Mouse (Mus musculus) C2C12 (cell line): ENCODE measurements around the gene Spon2.

Source experiments
- CEBPB ChIP-seq: IDR thresholded peaks from one replicate; pipeline ENCODE4 v1.6.1; 2011; ENCODE audit warnings: low read depth, mild to moderate bottlenecking, control low read depth, moderate library complexity
- CTCF ChIP-seq: IDR thresholded peaks from one replicate; pipeline ENCODE4 v1.5.1; 2011; ENCODE audit not compliant: control insufficient read depth, insufficient read depth, insufficient read length
- FOSL1 ChIP-seq: IDR thresholded peaks from one replicate; pipeline ENCODE4 v1.8.0; 2011; ENCODE audit warnings: mild to moderate bottlenecking, low read length; ENCODE audit not compliant: poor library complexity, insufficient read depth, severe bottlenecking
- MAX ChIP-seq: IDR thresholded peaks from one replicate; pipeline ENCODE4 v1.6.1; 2011; ENCODE audit warnings: mild to moderate bottlenecking, control low read depth
- MYOD1 ChIP-seq: IDR thresholded peaks from one replicate; pipeline ENCODE4 v1.6.1; 2011; ENCODE audit warnings: low read depth; ENCODE audit not compliant: control insufficient read depth, insufficient read length
- MYOG ChIP-seq: IDR thresholded peaks from one replicate; pipeline ENCODE4 v1.6.1; 2011; ENCODE audit not compliant: control insufficient read depth, insufficient read length; ENCODE audit errors: extremely low read depth
- USF1 ChIP-seq: IDR thresholded peaks from one replicate; pipeline ENCODE4 v1.6.1; 2011; ENCODE audit warnings: low read depth, mild to moderate bottlenecking, control low read depth, moderate library complexity

DNA sequence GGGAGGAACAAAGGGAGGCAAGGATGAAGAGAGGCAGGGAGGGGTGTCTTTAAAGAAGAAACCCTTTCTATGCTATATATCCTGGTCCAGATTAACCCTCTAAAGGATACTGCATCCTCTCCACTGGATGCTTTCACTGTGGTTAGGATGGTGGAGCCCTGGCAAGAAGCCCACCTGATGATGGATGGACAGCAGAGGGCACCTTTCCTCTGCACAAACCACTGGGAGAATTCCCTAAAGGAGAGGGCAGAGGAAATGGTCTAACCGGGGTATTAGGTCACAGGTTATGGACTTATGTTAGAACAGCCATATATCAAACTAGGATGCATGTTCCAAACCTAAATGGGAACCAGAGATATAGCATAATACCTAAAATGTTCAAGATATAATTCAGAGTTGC lies 18.2 kb downstream of the Spon2 start:
- no peak for TF ChIP-seq CTCF
- no peak for TF ChIP-seq MAX
- no peak for TF ChIP-seq CEBPB
- TF ChIP-seq USF1 = no peak
- no peak for TF ChIP-seq MYOG
- no peak for TF ChIP-seq MYOD1
- no peak for TF ChIP-seq FOSL1
